In the genomic region with DNA sequence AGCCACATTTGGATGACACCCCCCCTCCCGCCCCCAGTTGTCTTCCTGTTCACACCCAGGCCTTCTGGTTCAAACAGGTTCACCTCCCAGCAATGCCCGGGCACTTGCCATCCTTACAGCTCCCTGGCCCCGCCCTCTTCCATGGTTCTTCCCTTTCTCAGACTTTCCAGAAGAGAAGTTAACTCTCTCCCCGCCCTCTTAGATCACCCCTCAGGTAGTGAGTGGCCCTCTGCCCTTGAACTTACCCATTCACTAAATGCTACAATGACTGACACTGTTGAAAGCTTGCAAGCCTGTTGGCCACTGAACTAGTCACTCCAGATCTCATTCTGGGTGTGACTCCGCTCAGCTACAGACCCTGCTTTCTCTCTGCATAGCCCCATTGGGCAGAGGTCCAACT, we compare ENCODE assay signal across 27 mouse cellular contexts.
DNase-seq lines count a peak whose midpoint lies in the region; ATAC-seq and TF ChIP-seq lines count a peak whose summit lies in the region.
"Had no signal": no experiment of that assay in that cellular context is flagged by ENCODE, and none has a peak within 500 bp of the region (broad histone marks: within the 10 kb centered on the region; RNA-seq: fewer than 3 reads in every experiment).

No protein-coding gene starts in this region.

- no peak for TF ChIP-seq POLR2A in myocyte (IDR thresholded peaks at IDR 0.05; ENCODE audit: insufficient read length, low read depth)

- H3K27me3 ChIP-seq in kidney, embryonic 15.5 days: no peaks in the 10 kb centered on the region
- H3K27me3 ChIP-seq in myocyte (ENCODE audit: control insufficient read depth, insufficient read depth, insufficient read length): no peaks in the 10 kb centered on the region
- H3K27me3 ChIP-seq: heart, embryonic 13.5 days; neural tube, embryonic 13.5 days; stomach, embryonic 15.5 days had no signal

- no peak overlapping the region for H3K4me3 ChIP-seq in kidney, embryonic 15.5 days (replicated peaks)
- no peak overlapping the region for H3K4me3 ChIP-seq in myocyte
- H3K4me3 ChIP-seq: forebrain, embryonic 10.5 days; heart, embryonic 13.5 days; midbrain, embryonic 10.5 days; neural tube, embryonic 13.5 days; stomach, embryonic 15.5 days had no signal

- no peaks in the 10 kb centered on the region for H3K79me2 ChIP-seq in myocyte (ENCODE audit: control insufficient read depth, insufficient read depth)

- 57% methylated on average over 5 of the region's 5 CpGs for WGBS in kidney, embryonic 15.5 days

- H3K9ac ChIP-seq in kidney, embryonic 15.5 days: no peak overlapping the region
- H3K9ac ChIP-seq: forebrain, postnatal 0 days; heart, embryonic 13.5 days; hindbrain, embryonic 14.5 days; liver, embryonic 14.5 days; neural tube, embryonic 13.5 days; stomach, embryonic 15.5 days had no signal

- no peak for DNase-seq in kidney, adult 8-10 months
- DNase-seq in ES-CJ7 (ENCODE audit: low read depth, low spot score): peak; percentile 38
- peak; percentile 24 for DNase-seq in MN1 (ENCODE audit: low spot score)
- DNase-seq in cerebellum, adult 9-10 months: no peak
- no peak for DNase-seq in retina, embryonic 14.5 days (ENCODE audit: low spot score)
- DNase-seq: adrenal gland, postnatal 25 days; cerebellum, adult 2 months; cerebellum, postnatal 25 days; forebrain, postnatal 0 days; gastrocnemius, postnatal 10 days; heart, postnatal 10 days; kidney, adult 2 months; kidney, postnatal 10 days; layer of hippocampus, adult 9-11 months; liver; lung, adult 2 months; thymus, postnatal 14 days had no signal

- H3K4me1 ChIP-seq in kidney, embryonic 15.5 days: peaks cover 6% of the 10 kb centered on the region; the same call in 1 of the 2 replicates
- H3K4me1 ChIP-seq: forebrain, embryonic 10.5 days; neural tube, embryonic 13.5 days; stomach, embryonic 15.5 days had no signal

- no peak overlapping the region for H3K4me2 ChIP-seq in kidney, embryonic 15.5 days
- H3K4me2 ChIP-seq in myocyte (ENCODE audit: low read depth): peak overlapping the region; percentile 71
- H3K4me2 ChIP-seq: heart, embryonic 13.5 days; hindbrain, embryonic 14.5 days; neural tube, embryonic 13.5 days; stomach, embryonic 15.5 days had no signal

- no peaks in the 10 kb centered on the region for H3K9me3 ChIP-seq in kidney, embryonic 15.5 days (replicated peaks)
- H3K9me3 ChIP-seq: forebrain, embryonic 10.5 days; heart, embryonic 13.5 days; midbrain, embryonic 10.5 days; neural tube, embryonic 13.5 days; stomach, embryonic 15.5 days had no signal

- H3K36me3 ChIP-seq in kidney, embryonic 15.5 days: no peaks in the 10 kb centered on the region
- H3K36me3 ChIP-seq in myocyte (ENCODE audit: control insufficient read depth, insufficient read depth): no peaks in the 10 kb centered on the region
- H3K36me3 ChIP-seq: forebrain, embryonic 10.5 days; heart, embryonic 13.5 days; midbrain, embryonic 10.5 days; neural tube, embryonic 13.5 days; stomach, embryonic 15.5 days had no signal

- H3K27ac ChIP-seq in kidney, embryonic 15.5 days: no peak overlapping the region
- H3K27ac ChIP-seq: forebrain, embryonic 10.5 days; heart, embryonic 13.5 days; hindbrain, embryonic 14.5 days; liver, embryonic 14.5 days; midbrain, embryonic 10.5 days; neural tube, embryonic 13.5 days; stomach, embryonic 15.5 days had no signal

- peak; percentile 46; the same call in 1 of the 2 replicates for ATAC-seq in kidney, embryonic 15.5 days (replicated peaks; ENCODE audit: low FRiP score)
- ATAC-seq: CD4-positive, CD25-positive, alpha-beta regulatory T cell, adult 4 months; forebrain, postnatal 0 days had no signal

- no peak overlapping the region for H3ac ChIP-seq in myocyte (ENCODE audit: control insufficient read depth, insufficient read length)

TF ChIP-seq in myocyte, 11 proteins besides CTCF, POLR2A, EP300 and RAD21:
- TF ChIP-seq SRF (IDR thresholded peaks at IDR 0.05; ENCODE audit: control insufficient read depth, insufficient read length, low read depth) (no peak), POLR2AphosphoS2 (IDR thresholded peaks at IDR 0.05; ENCODE audit: insufficient read length, low read depth) (no peak), MYOG (IDR thresholded peaks at IDR 0.05; ENCODE audit: control insufficient read depth in 1 of 3, insufficient read depth in 1 of 3, insufficient read length in 2 of 3, low read depth in 2 of 3) (no peak), MAX (IDR thresholded peaks at IDR 0.05; ENCODE audit: low read depth) (no peak), E2F4 (IDR thresholded peaks at IDR 0.05; ENCODE audit: insufficient read depth) (no peak), USF1 (IDR thresholded peaks at IDR 0.05; ENCODE audit: low read depth) (no peak)

Comparison
In these comparisons a context has a peak if more than half of its experiments do, and no peak if none do; other contexts are left out.
1. DNase-seq: peak in ES-CJ7 (single experiment) and MN1 (single experiment); none in kidney, adult 8-10 months (0 of 2), cerebellum, adult 9-10 months (single experiment) and retina, embryonic 14.5 days (single experiment).